In genomic region chr6:86209133-86210016, GRCm38 (mm10) we compare ENCODE assay signal across 10 mouse cellular contexts. TPM values are rescaled to one million over a fixed set of nuclear protein-coding genes. Genes with fewer than 3 reads are reported as not detected.
DNase-seq lines count a peak whose midpoint lies in the region; ATAC-seq and TF ChIP-seq lines count a peak whose summit lies in the region.
"Had no signal": no experiment of that assay in that cellular context is flagged by ENCODE, and none has a peak within 500 bp of the region (broad histone marks: within the 10 kb centered on the region; RNA-seq: fewer than 3 reads in every experiment).

No protein-coding gene starts in this region.

- H3K9ac ChIP-seq in embryonic facial prominence, embryonic 12.5 days, result no peak overlapping the region
- 0 out of 2 replicates have a peak overlapping the region, but pooled peaks have one; percentile 0 for H3K9ac ChIP-seq in forebrain, postnatal 0 days
- H3K9ac ChIP-seq in midbrain, embryonic 14.5 days (replicated peaks; ENCODE audit: low read length), result no peak overlapping the region
- H3K9ac ChIP-seq: liver, embryonic 13.5 days had no signal

- no peaks in the 10 kb centered on the region for H3K27me3 ChIP-seq in embryonic facial prominence, embryonic 12.5 days
- no peaks in the 10 kb centered on the region for H3K27me3 ChIP-seq in forebrain, postnatal 0 days (ENCODE audit: insufficient read depth, low read length)
- H3K27me3 ChIP-seq in midbrain, embryonic 14.5 days (ENCODE audit: control insufficient read depth, insufficient read depth, low read length), result no peaks in the 10 kb centered on the region
- H3K27me3 ChIP-seq: liver, embryonic 13.5 days; Patski had no signal

- H3K27ac ChIP-seq in layer of hippocampus, adult 2 months, result peak overlapping the region; percentile 71
- no peak overlapping the region; the same call in 1 of the 2 replicates for H3K27ac ChIP-seq in embryonic facial prominence, embryonic 12.5 days
- no peak overlapping the region for H3K27ac ChIP-seq in forebrain, postnatal 0 days (ENCODE audit: low read depth, low read length)
- H3K27ac ChIP-seq in midbrain, embryonic 14.5 days (replicated peaks; ENCODE audit: low read depth, low read length), result no peak overlapping the region
- H3K27ac ChIP-seq: liver, embryonic 13.5 days had no signal

- H3K4me3 ChIP-seq in layer of hippocampus, adult 2 months, result peak overlapping the region; percentile 27; the same call in 1 of the 2 replicates
- H3K4me3 ChIP-seq in embryonic facial prominence, embryonic 12.5 days, result no peak overlapping the region
- no peak overlapping the region for H3K4me3 ChIP-seq in forebrain, postnatal 0 days (ENCODE audit: low read depth, low read length)
- H3K4me3 ChIP-seq in midbrain, embryonic 14.5 days (replicated peaks; ENCODE audit: low read depth, low read length), result no peak overlapping the region
- H3K4me3 ChIP-seq: liver, embryonic 13.5 days had no signal

- no peaks in the 10 kb centered on the region for H3K9me3 ChIP-seq in embryonic facial prominence, embryonic 12.5 days
- no peaks in the 10 kb centered on the region for H3K9me3 ChIP-seq in forebrain, postnatal 0 days (ENCODE audit: low read length)
- no peaks in the 10 kb centered on the region for H3K9me3 ChIP-seq in midbrain, embryonic 14.5 days (ENCODE audit: control insufficient read depth, low read length)
- H3K9me3 ChIP-seq: liver, embryonic 13.5 days had no signal

- H3K4me1 ChIP-seq in embryonic facial prominence, embryonic 12.5 days, result peaks cover 14% of the 10 kb centered on the region; the same call in 1 of the 2 replicates
- no peaks in the 10 kb centered on the region for H3K4me1 ChIP-seq in forebrain, postnatal 0 days (ENCODE audit: insufficient read depth)
- 0 out of 2 replicates have a peak, but pooled peaks cover 11% of the 10 kb centered on the region for H3K4me1 ChIP-seq in midbrain, embryonic 14.5 days (ENCODE audit: control insufficient read depth, insufficient read depth, low read length)

- no peak for TF ChIP-seq CTCF in layer of hippocampus, adult 2 months (conservative IDR thresholded peaks at IDR 0.05)
- TF ChIP-seq CTCF in forebrain, postnatal 0 days (IDR thresholded peaks at IDR 0.05; ENCODE audit: low read depth), result no peak

- H3K4me2 ChIP-seq in embryonic facial prominence, embryonic 12.5 days (replicated peaks), result peak overlapping the region; percentile 30
- H3K4me2 ChIP-seq in forebrain, postnatal 0 days (ENCODE audit: low read depth), result peak overlapping the region; percentile 16
- H3K4me2 ChIP-seq in midbrain, embryonic 14.5 days (ENCODE audit: low read length), result peak overlapping the region; percentile 40
- H3K4me2 ChIP-seq: liver, embryonic 13.5 days had no signal

- no peak for DNase-seq in layer of hippocampus, adult 2 months (ENCODE audit: low spot score in 2 of 2)
- DNase-seq in layer of hippocampus, postnatal 10 days (ENCODE audit: low spot score in 2 of 2), result no peak
- no peak for DNase-seq in forebrain, postnatal 0 days
- peak; percentile 42 for DNase-seq in midbrain, embryonic 14.5 days
- DNase-seq in urinary bladder, postnatal 4 days (ENCODE audit: low spot score in 2 of 2), result no peak
- no peak for DNase-seq in testis, postnatal 14 days (ENCODE audit: low spot score)
- DNase-seq: heart, adult 11 months; liver, embryonic 13.5 days had no signal

- 0 out of 2 replicates have a peak, but pooled peaks have one; percentile 60 for ATAC-seq in embryonic facial prominence, embryonic 12.5 days (ENCODE audit: insufficient number of reproducible peaks, insufficient read depth, low FRiP score, low TSS enrichment)
- peak; percentile 27; the same call in 1 of the 2 replicates for ATAC-seq in forebrain, postnatal 0 days
- ATAC-seq in midbrain, embryonic 14.5 days (ENCODE audit: low FRiP score, low TSS enrichment), result no peak
- ATAC-seq: Patski had no signal

- H3K36me3 ChIP-seq in embryonic facial prominence, embryonic 12.5 days, result no peaks in the 10 kb centered on the region
- no peaks in the 10 kb centered on the region for H3K36me3 ChIP-seq in forebrain, postnatal 0 days (ENCODE audit: insufficient read depth)
- no peaks in the 10 kb centered on the region for H3K36me3 ChIP-seq in midbrain, embryonic 14.5 days (ENCODE audit: control insufficient read depth, insufficient read depth, low read length)
- H3K36me3 ChIP-seq: liver, embryonic 13.5 days had no signal

- WGBS in embryonic facial prominence, embryonic 12.5 days, result 21% methylated on average over 17 of the region's 17 CpGs
- WGBS in forebrain, postnatal 0 days, result 18% methylated on average over 17 of the region's 17 CpGs
- 15% methylated on average over 17 of the region's 17 CpGs for WGBS in midbrain, embryonic 14.5 days

RNA-seq across cellular contexts. Expression of gene Tgfa, which starts 14.4 kb away (rescaled TPM):
- 10 to 100 TPM; 28.3 to 32.0 TPM for total RNA-seq in layer of hippocampus, adult 2 months (2021)
- 10 to 100 TPM; 36.2 to 38.5 TPM for total RNA-seq in layer of hippocampus, postnatal 10 days (2021)
- polyA plus RNA-seq in embryonic facial prominence, embryonic 12.5 days (2016; fragmentation: Nextera tagmentation; extraction: Ambion mirVana), result 3.1 and 3.6 TPM in 2 replicates
- 49.5 and 50.8 TPM in 2 replicates for total RNA-seq in forebrain, postnatal 0 days (2014; rRNA removed)
- polyA plus RNA-seq in forebrain, postnatal 0 days (2015; fragmentation: Nextera tagmentation; extraction: Ambion mirVana), result 20.3 and 29.9 TPM in 2 replicates
- polyA plus RNA-seq in midbrain, embryonic 14.5 days (2014; fragmentation: Nextera tagmentation; extraction: Ambion mirVana), result 8.6 and 9.7 TPM in 2 replicates
